Mouse (Mus musculus) cerebellum, adult 2 months (tissue): ENCODE data around the gene Rnf43.

Experiments
- CTCF ChIP-seq: fragments of 200-500 bp; IDR thresholded peaks from 2 replicates; pipeline ENCODE4 v1.5.1; 2011; ENCODE audit warnings: low read depth, mild to moderate bottlenecking, control low read depth, low read length, moderate library complexity, borderline replicate concordance; ENCODE audit not compliant: insufficient read depth
- POLR2A ChIP-seq: fragments of 200-500 bp; IDR thresholded peaks from 2 replicates; pipeline ENCODE4 v1.6.1; 2011; ENCODE audit warnings: low read length, control low read depth, borderline replicate concordance; ENCODE audit not compliant: insufficient read depth

DNA sequence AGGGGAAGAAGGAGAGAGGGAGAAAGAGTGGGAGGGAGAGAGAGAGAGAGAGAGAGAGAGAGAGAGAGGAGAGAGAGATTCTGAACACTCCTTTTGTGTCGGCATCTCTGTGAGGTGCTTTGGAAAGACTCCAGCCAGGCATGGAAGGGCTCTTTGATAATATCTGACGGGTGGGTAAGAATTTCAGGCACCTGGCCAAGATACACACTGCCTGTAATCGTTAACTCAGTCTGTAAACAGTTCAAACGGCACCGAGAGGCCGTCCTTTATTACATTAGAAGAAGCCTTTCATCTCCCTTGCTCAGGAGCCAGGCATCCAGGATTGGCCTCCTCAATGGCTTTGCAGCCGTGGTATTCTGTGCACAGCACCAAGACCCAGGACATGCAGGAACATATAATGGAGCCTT is 26.9 kb downstream of the Rnf43 start:
- TF ChIP-seq POLR2A (no peak), CTCF (no peak)
